Mouse (Mus musculus) lung, postnatal 0 days (tissue): ENCODE results near the gene Fgf6. TPM values are rescaled to one million over a fixed set of nuclear protein-coding genes. Genes with fewer than 3 reads are reported as not detected.
A peak's percentile ranks its signal among the peaks of the same experiment; 100 is the strongest.

Experiments
- ATAC-seq: fragments of 200-750 bp; cut with Nextera tagmentation; 2 replicates; pipeline ENCODE4 v1.8.0; 2017; ENCODE audit warnings: moderate library complexity
- DNase-seq: peaks from one replicate; pipeline ENCODE4 v3.0.0-alpha.2; 2016; ENCODE audit warnings: low spot score
- H3K27ac ChIP-seq: fragments of 300-500 bp; sonication (generic); 2 replicates; pipeline ENCODE4 v1.5.1; 2014; ENCODE audit warnings: antibody characterized with exemption, mild to moderate bottlenecking, low read length, mixed read lengths
- H3K27me3 ChIP-seq: fragments of 300-500 bp; sonication (generic); replicated peaks from 2 replicates; pipeline ENCODE4 v1.6.1; 2014; ENCODE audit warnings: low read length, mixed read lengths; ENCODE audit not compliant: insufficient read depth
- H3K36me3 ChIP-seq: fragments of 300-500 bp; sonication (generic); 2 replicates; pipeline ENCODE4 v1.6.1; 2014; ENCODE audit warnings: low read length, mixed read lengths; ENCODE audit not compliant: insufficient read depth
- H3K4me1 ChIP-seq: fragments of 300-500 bp; sonication (generic); 2 replicates; pipeline ENCODE4 v1.6.1; 2014; ENCODE audit warnings: antibody characterized with exemption, low read depth, low read length, mixed read lengths; ENCODE audit not compliant: insufficient read depth
- H3K4me2 ChIP-seq: fragments of 300-500 bp; sonication (generic); replicated peaks from 2 replicates; pipeline ENCODE4 v1.6.1; 2014; ENCODE audit warnings: low read depth, mild to moderate bottlenecking, low read length, moderate library complexity, mixed read lengths
- H3K4me3 ChIP-seq: fragments of 300-500 bp; sonication (generic); 2 replicates; pipeline ENCODE4 v1.5.1; 2014; ENCODE audit warnings: low read depth, low read length
- H3K9ac ChIP-seq: fragments of 300-500 bp; sonication (generic); replicated peaks from 2 replicates; pipeline ENCODE4 v1.6.1; 2014; ENCODE audit warnings: low read depth, mild to moderate bottlenecking
- H3K9me3 ChIP-seq: fragments of 300-500 bp; sonication (generic); 2 replicates; pipeline ENCODE4 v1.6.1; 2016; ENCODE audit warnings: low read length, mixed read lengths
- CTCF ChIP-seq: IDR thresholded peaks from 2 replicates; pipeline ENCODE4 v1.5.1; 2016; ENCODE audit warnings: antibody characterized with exemption, mild to moderate bottlenecking
- EP300 ChIP-seq: IDR thresholded peaks from 2 replicates; pipeline ENCODE4 v1.6.1; 2016; ENCODE audit warnings: antibody characterized with exemption, mild to moderate bottlenecking, control low read depth
- WGBS: fragments of 180-500 bp; shearing (Covaris S2); extraction: QIAGEN DNeasy Blood & Tissue Kit; methylation state at CpG from one replicate; pipeline ENCODE4 v1.1.7; 2014; 5-methylcytosine and 5-hydroxymethylcytosine counted together
- polyA plus RNA-seq: library from polyadenylated mRNA; unstranded; fragments of >200 nt; fragmentation: Nextera tagmentation; extraction: Ambion mirVana; gene quantifications from 2 replicates; pipeline ENCODE4 v1.2.1, GENCODE M21; 2015

Fgf6 gene
- polyA plus RNA-seq, 1 experiment from 2014 or later: not detected

DNA sequence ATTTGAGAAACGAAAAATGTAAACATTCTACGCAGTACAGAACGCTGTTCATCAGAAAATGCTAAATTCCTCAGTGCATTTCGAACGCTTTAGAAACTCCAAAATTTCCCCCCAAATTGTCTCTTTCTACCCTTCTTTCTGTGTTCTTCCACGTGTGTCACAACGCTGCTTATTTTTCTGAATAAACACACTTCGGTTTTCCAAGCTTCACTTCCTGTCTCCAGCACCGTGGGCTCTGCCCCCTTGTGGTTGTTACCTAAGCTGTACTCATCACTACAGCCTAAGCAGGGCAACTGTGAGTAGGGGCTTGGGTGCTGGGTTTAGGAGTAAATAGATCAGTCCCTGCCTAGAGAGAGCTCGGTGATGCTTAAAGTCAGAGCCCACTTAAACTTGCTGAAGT lies 19.4 kb downstream of the Fgf6 start:
- ATAC-seq (peak; percentile 68), DNase-seq (peak; percentile 80)
- Histone ChIP-seq H3K4me2 (peak overlapping the region; percentile 44), H3K9ac (no peak overlapping the region), H3K9me3 (no peaks in the 10 kb centered on the region), H3K27me3 (no peaks in the 10 kb centered on the region), H3K4me3 (peak overlapping the region; percentile 25), H3K4me1 (no peaks in the 10 kb centered on the region), H3K36me3 (no peaks in the 10 kb centered on the region), H3K27ac (no peak overlapping the region)
- peak; percentile 83 for TF ChIP-seq CTCF
- TF ChIP-seq EP300: no peak
- 17% methylated on average over 10 of the region's 10 CpGs for WGBS

DNA sequence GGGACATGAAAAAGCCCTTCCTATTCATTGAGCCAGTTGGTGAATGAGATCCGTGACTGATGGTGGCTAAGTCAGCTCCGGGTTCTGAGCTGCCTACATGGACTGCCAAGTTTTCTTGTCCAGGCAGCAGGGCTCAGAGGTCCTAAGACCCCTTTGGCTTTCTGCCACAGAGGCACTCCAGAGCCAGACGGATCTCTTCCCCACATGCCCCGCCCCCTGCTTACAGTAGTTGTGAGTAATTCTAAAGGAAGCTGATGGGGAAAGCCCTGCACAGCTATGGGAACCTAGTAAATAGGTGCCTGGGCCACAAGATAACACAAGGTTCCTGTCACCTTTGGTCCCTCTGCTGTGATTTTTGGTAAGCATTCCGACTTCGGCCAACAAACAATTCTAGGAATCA lies 29.5 kb downstream of the Fgf6 start:
- H3K4me2 ChIP-seq: no peak overlapping the region
- H3K4me3 ChIP-seq: no peak overlapping the region
- no peaks in the 10 kb centered on the region for H3K27me3 ChIP-seq
- H3K9ac ChIP-seq: no peak overlapping the region
- H3K9me3 ChIP-seq: no peaks in the 10 kb centered on the region
- 25% methylated on average over 6 of the region's 6 CpGs for WGBS
- peak; percentile 70 for DNase-seq
- H3K4me1 ChIP-seq: no peaks in the 10 kb centered on the region
- no peak for TF ChIP-seq CTCF
- peak; percentile 58; the same call in 1 of the 2 replicates for TF ChIP-seq EP300
- ATAC-seq: peak; percentile 70
- H3K36me3 ChIP-seq: no peaks in the 10 kb centered on the region
- no peak overlapping the region for H3K27ac ChIP-seq

DNA sequence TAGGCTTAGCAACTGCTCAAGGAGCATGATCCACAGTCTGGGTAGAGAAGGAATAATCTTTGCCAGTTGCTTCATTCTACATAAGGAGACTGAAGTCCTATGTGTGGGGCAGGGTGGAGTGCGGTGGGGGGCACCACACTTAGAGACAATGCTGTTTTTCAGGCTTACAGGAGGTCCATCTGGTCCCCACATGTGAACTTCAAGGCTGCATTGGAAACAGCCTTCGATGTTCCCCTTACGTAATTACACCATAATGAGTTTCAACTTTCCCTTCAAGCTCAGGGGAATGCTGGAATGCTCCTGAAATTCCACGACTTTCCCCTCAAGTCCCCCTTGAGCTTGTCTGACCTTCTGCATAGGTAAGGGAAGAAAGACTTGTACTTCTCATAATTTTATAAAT lies 35.5 kb downstream of the Fgf6 start:
- no peak for DNase-seq
- H3K27ac ChIP-seq: no peak overlapping the region
- TF ChIP-seq EP300 (no peak), CTCF (no peak)
- H3K4me3 ChIP-seq: no peak overlapping the region
- H3K9ac ChIP-seq: no peak overlapping the region
- no peaks in the 10 kb centered on the region for H3K9me3 ChIP-seq
- no peaks in the 10 kb centered on the region for H3K36me3 ChIP-seq
- no peak for ATAC-seq
- no peak overlapping the region for H3K4me2 ChIP-seq
- no peaks in the 10 kb centered on the region for H3K27me3 ChIP-seq
- WGBS: 66% methylated on average over 4 of the region's 4 CpGs
- no peaks in the 10 kb centered on the region for H3K4me1 ChIP-seq

DNA sequence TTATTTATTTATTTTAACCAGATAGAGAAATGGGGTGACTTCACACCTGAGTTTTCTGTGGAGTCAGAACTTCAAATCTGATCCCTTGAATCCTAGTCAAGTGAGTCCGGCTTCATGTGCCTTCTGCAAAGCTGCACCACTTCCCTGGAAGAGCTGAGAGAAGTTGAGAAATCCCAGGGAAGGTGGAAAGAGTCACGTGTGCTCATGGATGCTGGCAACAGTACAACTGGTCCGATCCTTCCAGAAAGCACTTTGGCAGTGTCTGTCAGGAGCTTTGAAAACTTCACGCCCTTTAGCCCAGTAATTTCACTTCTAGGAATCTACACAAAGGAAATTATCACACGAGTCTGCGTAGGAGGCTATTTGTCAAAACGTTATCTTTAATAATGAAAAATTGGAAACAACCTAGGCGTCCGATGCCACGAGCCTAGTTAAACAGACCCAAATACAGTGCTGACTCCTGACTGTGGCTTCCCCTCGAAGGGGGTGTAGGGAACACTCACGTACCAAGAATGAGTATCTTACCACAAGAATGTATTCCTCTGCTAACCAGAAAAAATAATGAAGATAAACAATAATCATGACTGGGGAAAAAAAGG lies 41.7 kb downstream of the Fgf6 start:
- no peak overlapping the region for H3K4me3 ChIP-seq
- H3K4me1 ChIP-seq: no peaks in the 10 kb centered on the region
- 39% methylated on average over 12 of the region's 12 CpGs for WGBS
- H3K9ac ChIP-seq: no peak overlapping the region
- no peaks in the 10 kb centered on the region for H3K36me3 ChIP-seq
- TF ChIP-seq EP300 (no peak), CTCF (no peak)
- DNase-seq (peak; percentile 22), ATAC-seq (no peak)
- no peaks in the 10 kb centered on the region for H3K9me3 ChIP-seq
- no peak overlapping the region for H3K4me2 ChIP-seq
- no peaks in the 10 kb centered on the region for H3K27me3 ChIP-seq
- no peak overlapping the region for H3K27ac ChIP-seq

DNA sequence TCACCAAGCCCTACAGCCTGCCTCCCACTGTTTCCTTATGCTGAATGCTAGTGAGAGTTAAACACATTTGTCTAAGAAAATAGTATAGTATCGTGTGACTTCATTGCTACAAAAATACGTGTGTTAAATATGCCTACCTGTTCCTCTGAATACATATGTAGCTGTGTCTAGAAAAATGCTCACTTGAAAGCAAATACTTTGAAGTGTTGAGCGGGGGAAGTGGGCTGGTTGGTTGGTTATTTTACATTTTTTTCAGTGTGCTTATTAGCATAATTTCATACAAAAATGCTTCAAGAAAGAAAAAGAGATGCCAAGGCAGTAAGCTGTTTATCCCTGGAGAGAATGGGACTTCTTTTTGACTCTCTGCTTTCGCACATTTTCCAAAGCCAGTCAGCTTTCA lies 44.6 kb downstream of the Fgf6 start:
- Histone ChIP-seq H3K27ac (no peak overlapping the region), H3K4me3 (no peak overlapping the region)

DNA sequence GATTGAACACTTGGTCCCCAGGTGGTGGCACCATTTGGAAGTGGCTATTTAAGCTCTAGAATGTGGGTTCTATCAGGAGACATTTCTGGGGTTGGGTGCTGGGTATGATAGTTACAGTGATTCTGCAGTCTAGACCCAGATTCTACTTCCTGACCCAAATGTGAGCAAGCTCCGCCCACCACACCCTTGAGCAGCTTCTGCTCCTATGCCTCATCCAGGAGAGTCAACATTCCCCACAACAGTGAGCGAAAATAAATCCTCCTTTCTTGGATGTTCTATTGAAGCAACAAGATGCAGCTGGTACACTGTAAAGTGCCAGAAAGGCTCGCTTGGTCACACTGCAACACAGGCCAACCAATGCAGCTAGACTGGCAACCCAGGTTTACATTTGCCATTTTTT lies 48.5 kb downstream of the Fgf6 start:
- TF ChIP-seq EP300: no peak
- TF ChIP-seq CTCF: no peak
- 81% methylated on average over 3 of the region's 3 CpGs for WGBS

More for the DNA sequence above, 44.6 kb downstream of the Fgf6 start:
- DNase-seq: no peak
- Histone ChIP-seq H3K9ac (no peak overlapping the region), H3K36me3 (no peaks in the 10 kb centered on the region), H3K9me3 (no peaks in the 10 kb centered on the region), H3K4me1 (no peaks in the 10 kb centered on the region), H3K27me3 (no peaks in the 10 kb centered on the region), H3K4me2 (no peak overlapping the region)
- 71% methylated on average over 4 of the region's 4 CpGs for WGBS
- TF ChIP-seq CTCF (no peak), EP300 (no peak)
- ATAC-seq: no peak

DNA sequence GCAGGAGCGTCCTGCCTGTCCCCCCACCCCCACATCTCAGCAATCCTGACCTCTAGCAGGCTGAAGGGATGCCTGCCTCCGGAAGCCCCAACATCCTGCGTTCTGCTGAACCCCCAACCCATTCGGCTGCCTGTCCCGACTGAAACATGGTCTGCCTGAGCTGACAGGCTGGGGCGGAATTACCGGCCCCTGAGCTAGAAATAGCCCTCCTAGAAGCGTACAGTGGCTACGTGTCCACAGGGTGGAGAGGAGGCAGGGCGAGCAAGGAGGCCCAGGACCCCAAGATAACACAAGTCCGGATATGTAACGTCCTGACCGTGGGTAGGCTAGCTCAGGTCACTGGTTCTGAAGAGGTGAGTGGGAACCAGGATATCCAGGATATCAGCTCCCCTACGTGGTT lies 49.4 kb downstream of the Fgf6 start:
- Histone ChIP-seq H3K27me3 (no peaks in the 10 kb centered on the region), H3K4me3 (no peak overlapping the region), H3K36me3 (no peaks in the 10 kb centered on the region), H3K4me1 (no peaks in the 10 kb centered on the region), H3K9me3 (no peaks in the 10 kb centered on the region), H3K27ac (no peak overlapping the region), H3K9ac (no peak overlapping the region), H3K4me2 (peak overlapping the region; percentile 9; the same call in 1 of the 2 replicates)
- no peak for TF ChIP-seq EP300
- 4% methylated on average over 14 of the region's 14 CpGs for WGBS
- ATAC-seq: no peak
- no peak for DNase-seq

More for the DNA sequence above, 48.5 kb downstream of the Fgf6 start:
- Histone ChIP-seq H3K4me2 (no peak overlapping the region), H3K27me3 (no peaks in the 10 kb centered on the region), H3K9ac (no peak overlapping the region), H3K4me3 (no peak overlapping the region), H3K4me1 (no peaks in the 10 kb centered on the region), H3K36me3 (no peaks in the 10 kb centered on the region), H3K9me3 (no peaks in the 10 kb centered on the region), H3K27ac (no peak overlapping the region)
- ATAC-seq (no peak), DNase-seq (no peak)
